Mouse (Mus musculus): Measurements from ENCODE around the gene Rasl11b. TPM values are rescaled to one million over a fixed set of nuclear protein-coding genes. Genes with fewer than 3 reads are reported as not detected.

Rasl11b gene
- 96.5 and 99.9 TPM in 2 replicates for polyA plus RNA-seq (2015; fragmentation: Nextera tagmentation; extraction: Ambion mirVana)

DNA sequence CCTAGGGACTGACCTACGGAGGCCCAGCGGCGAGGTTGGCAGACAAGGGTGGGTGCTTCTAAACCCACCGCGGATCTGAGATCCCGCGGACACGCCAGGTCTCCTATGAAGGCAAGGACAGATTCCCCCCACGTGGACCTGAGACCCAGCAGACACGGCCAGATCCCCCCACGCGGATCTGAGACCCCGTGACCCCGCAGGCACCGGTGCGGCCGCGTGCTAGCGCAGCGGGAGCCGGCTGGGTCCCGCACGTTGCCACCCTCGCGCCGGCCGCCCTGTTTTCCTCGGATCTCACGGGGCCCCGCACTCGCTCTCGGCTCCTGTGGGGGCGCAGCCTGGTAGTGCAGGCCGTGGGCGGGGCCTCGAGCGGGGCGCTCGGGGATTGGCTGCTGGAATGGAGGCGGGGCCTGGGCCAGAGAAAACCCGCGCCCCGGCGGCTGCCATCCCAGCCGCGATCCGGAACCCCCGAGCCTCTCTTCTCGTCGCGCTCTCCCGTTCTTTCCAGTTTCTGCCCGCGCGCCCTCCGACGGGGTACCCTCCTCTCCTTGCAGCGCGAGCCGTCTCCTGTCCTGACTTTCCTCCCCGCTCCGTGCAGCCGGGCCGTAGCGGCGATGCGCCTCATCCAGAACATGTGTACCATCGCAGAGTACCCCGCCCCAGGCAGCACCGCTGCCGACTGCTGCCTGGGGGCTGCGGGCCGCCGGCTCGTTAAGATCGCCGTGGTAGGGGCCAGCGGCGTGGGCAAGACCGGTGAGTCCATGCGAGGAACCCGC, at the start of gene Rasl11b:
TSS of gene Rasl11b (plus strand) at position 446 of the 773 bp plus-strand sequence.
- Histone ChIP-seq H3K27me3 (ENCODE audit: insufficient read depth, low read length) (no peaks in the 10 kb centered on the region), H3K36me3 (ENCODE audit: insufficient read depth, low read length) (peaks cover 18% of the 10 kb centered on the region), H3K4me1 (replicated peaks; ENCODE audit: insufficient read depth, low read length) (peaks cover 25% of the 10 kb centered on the region), H3K9ac (ENCODE audit: low read depth, low read length) (peak within 1 kb of the TSS; percentile 97), H3K27ac (peak within 1 kb of the TSS; percentile 79), H3K9me3 (replicated peaks; ENCODE audit: low read length) (no peaks in the 10 kb centered on the region), H3K4me2 (ENCODE audit: low read length) (peak within 1 kb of the TSS; percentile 79), H3K4me3 (replicated peaks; ENCODE audit: low read depth, low read length) (peak within 1 kb of the TSS; percentile 90)
- under 1% methylated on average over 79 of the region's 82 CpGs for WGBS
- ATAC-seq (replicated peaks; ENCODE audit: low FRiP score, low read depth), result peak; percentile 91
- DNase-seq (ENCODE audit: low spot score), result peak; percentile 97
- TF ChIP-seq CTCF (IDR thresholded peaks at IDR 0.05; ENCODE audit: low read depth), result peak; percentile 55

DNA sequence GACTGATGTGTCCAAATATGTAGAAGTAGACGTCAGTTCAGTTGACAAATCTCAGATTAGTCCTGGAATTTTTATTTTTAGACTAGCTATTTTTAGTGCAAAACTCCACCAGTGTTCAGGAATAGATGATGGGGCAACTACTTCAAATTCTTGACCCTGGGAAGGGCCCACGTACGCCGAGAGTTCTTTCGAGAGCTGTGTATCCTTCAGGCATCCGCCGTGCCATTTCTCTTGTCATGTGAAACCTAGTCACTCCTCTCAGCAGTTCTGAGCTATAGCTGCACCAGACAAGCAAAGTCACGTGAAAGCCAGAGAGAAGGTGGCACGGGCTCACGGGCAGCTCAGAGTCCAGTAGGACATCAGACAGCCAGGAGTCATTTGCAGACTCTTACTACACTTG, 47.5 kb upstream of the Rasl11b start:
- DNase-seq (ENCODE audit: low spot score) (no peak), ATAC-seq (replicated peaks; ENCODE audit: low FRiP score, low read depth) (no peak)
- Histone ChIP-seq H3K4me3 (replicated peaks; ENCODE audit: low read depth, low read length) (no peak overlapping the region), H3K9me3 (replicated peaks; ENCODE audit: low read length) (no peaks in the 10 kb centered on the region), H3K36me3 (ENCODE audit: insufficient read depth, low read length) (no peaks in the 10 kb centered on the region), H3K4me2 (ENCODE audit: low read length) (no peak overlapping the region), H3K9ac (ENCODE audit: low read depth, low read length) (no peak overlapping the region), H3K4me1 (replicated peaks; ENCODE audit: insufficient read depth, low read length) (no peaks in the 10 kb centered on the region; the same call in 1 of the 2 replicates), H3K27ac (no peak overlapping the region), H3K27me3 (ENCODE audit: insufficient read depth, low read length) (no peaks in the 10 kb centered on the region)
- 63% methylated on average over 10 of the region's 10 CpGs for WGBS
- TF ChIP-seq CTCF (IDR thresholded peaks at IDR 0.05; ENCODE audit: low read depth), result no peak

DNA sequence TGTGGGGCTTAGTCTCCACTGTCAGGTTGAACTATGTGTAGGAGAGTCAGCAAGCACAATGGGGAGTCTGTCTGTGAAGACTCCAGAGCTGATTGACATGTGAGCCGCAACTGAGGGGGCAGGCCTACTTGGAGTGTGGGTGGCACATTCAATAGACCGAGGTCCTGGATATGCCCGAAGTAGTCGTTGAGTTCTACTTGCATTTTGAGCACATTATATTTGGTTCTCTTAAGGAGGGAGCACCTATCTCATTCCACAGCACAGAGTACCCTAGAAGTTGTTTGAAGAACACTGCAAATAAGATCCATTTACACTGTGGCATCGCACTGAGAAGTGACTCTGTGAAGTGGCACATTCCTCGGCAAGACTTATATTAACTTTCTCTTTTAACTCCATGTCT, 45.1 kb upstream of the Rasl11b start:
- 86% methylated on average over 6 of the region's 6 CpGs for WGBS
- DNase-seq (ENCODE audit: low spot score) (no peak), ATAC-seq (replicated peaks; ENCODE audit: low FRiP score, low read depth) (no peak)
- Histone ChIP-seq H3K9ac (ENCODE audit: low read depth, low read length) (no peak overlapping the region), H3K27me3 (ENCODE audit: insufficient read depth, low read length) (no peaks in the 10 kb centered on the region), H3K4me1 (replicated peaks; ENCODE audit: insufficient read depth, low read length) (no peaks in the 10 kb centered on the region), H3K4me2 (ENCODE audit: low read length) (no peak overlapping the region), H3K9me3 (replicated peaks; ENCODE audit: low read length) (no peaks in the 10 kb centered on the region), H3K36me3 (ENCODE audit: insufficient read depth, low read length) (no peaks in the 10 kb centered on the region), H3K27ac (no peak overlapping the region), H3K4me3 (replicated peaks; ENCODE audit: low read depth, low read length) (no peak overlapping the region)
- TF ChIP-seq CTCF (IDR thresholded peaks at IDR 0.05; ENCODE audit: low read depth), result no peak

DNA sequence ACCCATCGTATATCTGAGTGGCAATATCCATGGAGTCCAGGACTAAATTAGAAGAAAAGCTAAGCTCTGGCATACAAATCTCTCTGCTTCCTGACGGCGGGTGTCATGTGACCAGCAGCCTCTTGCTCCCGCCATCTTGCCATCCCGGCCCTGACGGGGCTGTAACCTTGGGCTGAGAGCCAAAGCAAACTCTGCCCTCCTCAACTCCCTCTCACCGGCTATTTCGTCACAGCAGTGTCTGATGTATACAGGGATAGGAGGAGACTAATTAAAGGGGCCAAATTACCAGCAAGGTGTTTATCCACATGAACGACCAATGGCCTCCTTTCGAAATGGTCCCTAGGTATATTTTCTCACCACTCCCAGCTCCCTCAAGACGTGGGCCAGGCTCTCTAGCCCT, 43.3 kb upstream of the Rasl11b start:
- Histone ChIP-seq H3K27ac (no peak overlapping the region), H3K9me3 (replicated peaks; ENCODE audit: low read length) (no peaks in the 10 kb centered on the region), H3K4me1 (replicated peaks; ENCODE audit: insufficient read depth, low read length) (no peaks in the 10 kb centered on the region), H3K9ac (ENCODE audit: low read depth, low read length) (no peak overlapping the region), H3K4me3 (replicated peaks; ENCODE audit: low read depth, low read length) (no peak overlapping the region), H3K36me3 (ENCODE audit: insufficient read depth, low read length) (no peaks in the 10 kb centered on the region), H3K27me3 (ENCODE audit: insufficient read depth, low read length) (no peaks in the 10 kb centered on the region), H3K4me2 (ENCODE audit: low read length) (no peak overlapping the region)
- no peak for TF ChIP-seq CTCF (IDR thresholded peaks at IDR 0.05; ENCODE audit: low read depth)
- WGBS, result 64% methylated on average over 11 of the region's 11 CpGs
- no peak for ATAC-seq (replicated peaks; ENCODE audit: low FRiP score, low read depth)
- DNase-seq (ENCODE audit: low spot score), result no peak

DNA sequence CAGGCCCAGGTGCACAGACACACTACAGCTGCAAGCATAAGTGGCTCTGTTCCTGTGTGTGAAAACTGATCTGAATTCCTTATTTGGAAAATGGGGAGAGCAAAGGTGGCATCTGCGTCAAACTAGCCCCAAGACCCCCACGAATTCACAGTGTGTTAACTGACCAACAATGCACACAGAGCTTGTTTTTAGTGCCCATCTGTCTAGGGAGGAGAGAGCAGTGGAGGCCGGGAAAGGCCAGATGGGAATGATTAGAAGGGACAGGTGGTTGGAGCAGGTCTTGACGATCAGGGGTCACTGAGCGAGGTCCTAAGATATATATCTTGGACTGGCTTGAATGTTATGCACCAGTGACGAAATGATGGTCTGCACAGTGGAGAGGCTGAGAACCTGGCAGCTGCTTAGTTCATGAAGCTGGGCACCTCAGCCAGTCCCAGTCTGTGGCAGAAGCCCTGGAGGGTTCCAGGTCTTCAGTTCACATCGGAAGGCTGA, 39.2 kb upstream of the Rasl11b start:
- peak; percentile 67 for ATAC-seq (replicated peaks; ENCODE audit: low FRiP score, low read depth)
- no peak overlapping the region for H3K27ac ChIP-seq

DNA sequence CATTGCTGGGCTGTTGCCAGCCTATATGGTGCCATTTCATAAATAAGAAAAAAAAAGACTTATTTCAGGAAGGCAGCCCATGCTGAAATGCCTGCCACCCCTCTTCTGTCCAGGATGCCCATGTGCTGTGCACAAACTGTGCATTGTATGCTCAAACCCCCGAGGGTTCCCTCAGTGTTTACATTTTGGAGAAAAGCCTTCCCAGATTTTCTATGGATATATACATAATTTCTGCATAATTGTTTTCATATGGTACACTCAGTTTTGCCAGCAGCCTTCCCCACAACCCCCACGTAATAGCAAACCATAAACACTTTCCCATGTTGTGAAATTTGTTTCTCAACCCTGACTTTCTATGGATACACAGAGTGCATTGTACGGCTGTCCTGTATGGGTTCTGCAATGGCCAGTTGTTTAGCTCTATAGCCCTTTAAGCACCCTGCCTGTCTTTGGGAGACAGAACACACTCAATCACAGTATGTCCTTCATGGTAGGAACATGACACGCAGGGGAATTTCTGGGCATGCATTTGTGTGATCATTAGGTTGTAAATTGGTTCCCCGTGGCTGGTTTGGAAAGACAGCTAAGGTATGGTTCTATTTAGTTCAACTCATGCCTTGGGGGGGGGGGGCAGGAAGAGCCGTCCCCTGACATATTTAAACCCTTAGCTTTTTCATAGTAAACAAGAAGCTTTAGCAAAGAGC, 36.0 kb upstream of the Rasl11b start:
- H3K4me2 ChIP-seq (ENCODE audit: low read length), result no peak overlapping the region
- DNase-seq (ENCODE audit: low spot score) (no peak), ATAC-seq (replicated peaks; ENCODE audit: low FRiP score, low read depth) (no peak)
- H3K4me1 ChIP-seq (replicated peaks; ENCODE audit: insufficient read depth, low read length), result peaks cover 31% of the 10 kb centered on the region
- no peaks in the 10 kb centered on the region for H3K9me3 ChIP-seq (replicated peaks; ENCODE audit: low read length)
- H3K36me3 ChIP-seq (ENCODE audit: insufficient read depth, low read length), result no peaks in the 10 kb centered on the region
- no peak for TF ChIP-seq CTCF (IDR thresholded peaks at IDR 0.05; ENCODE audit: low read depth)
- H3K4me3 ChIP-seq (replicated peaks; ENCODE audit: low read depth, low read length), result no peak overlapping the region
- WGBS, result 76% methylated on average over 6 of the region's 6 CpGs
- no peaks in the 10 kb centered on the region for H3K27me3 ChIP-seq (ENCODE audit: insufficient read depth, low read length)
- no peak overlapping the region for H3K9ac ChIP-seq (ENCODE audit: low read depth, low read length)
- H3K27ac ChIP-seq, result no peak overlapping the region

More for the DNA sequence above, 39.2 kb upstream of the Rasl11b start:
- H3K4me2 ChIP-seq (ENCODE audit: low read length), result no peak overlapping the region
- H3K4me3 ChIP-seq (replicated peaks; ENCODE audit: low read depth, low read length), result no peak overlapping the region
- no peaks in the 10 kb centered on the region for H3K36me3 ChIP-seq (ENCODE audit: insufficient read depth, low read length)
- no peak overlapping the region for H3K9ac ChIP-seq (ENCODE audit: low read depth, low read length)
- H3K9me3 ChIP-seq (replicated peaks; ENCODE audit: low read length), result no peaks in the 10 kb centered on the region
- WGBS, result 30% methylated on average over 7 of the region's 7 CpGs
- peaks cover 7% of the 10 kb centered on the region for H3K4me1 ChIP-seq (replicated peaks; ENCODE audit: insufficient read depth, low read length)
- no peak for TF ChIP-seq CTCF (IDR thresholded peaks at IDR 0.05; ENCODE audit: low read depth)
- H3K27me3 ChIP-seq (ENCODE audit: insufficient read depth, low read length), result no peaks in the 10 kb centered on the region
- no peak for DNase-seq (ENCODE audit: low spot score)
